Mouse (Mus musculus) testis, adult 2 months (tissue): ENCODE measurements around the gene Reep1. TPM values are rescaled to one million over a fixed set of nuclear protein-coding genes. Genes with fewer than 3 reads are reported as not detected.

Experiments used
- H3K27ac ChIP-seq: fragments of 200-500 bp; 2 replicates; pipeline ENCODE4 v1.5.1; 2012; ENCODE audit warnings: low read depth, low read length; ENCODE audit not compliant: control insufficient read depth, insufficient read depth
- H3K27me3 ChIP-seq: fragments of 200-500 bp; 2 replicates; pipeline ENCODE4 v1.6.1; 2012; ENCODE audit warnings: mild to moderate bottlenecking, low read length, moderate library complexity; ENCODE audit not compliant: control insufficient read depth, insufficient read depth
- H3K36me3 ChIP-seq: fragments of 200-500 bp; 2 replicates; pipeline ENCODE4 v1.6.1; 2012; ENCODE audit warnings: mild to moderate bottlenecking, low read length; ENCODE audit not compliant: control insufficient read depth, insufficient read depth
- H3K4me1 ChIP-seq: fragments of 200-500 bp; 2 replicates; pipeline ENCODE4 v1.6.1; 2012; ENCODE audit warnings: low read length; ENCODE audit not compliant: control insufficient read depth, insufficient read depth
- H3K4me3 ChIP-seq: fragments of 200-500 bp; 2 replicates; pipeline ENCODE4 v1.5.1; 2012; ENCODE audit warnings: low read depth, mild to moderate bottlenecking, low read length, moderate library complexity, mixed read lengths; ENCODE audit not compliant: control insufficient read depth
- CTCF ChIP-seq: fragments of 200-500 bp; IDR thresholded peaks from 2 replicates; pipeline ENCODE4 v1.5.1; 2012; ENCODE audit warnings: low read depth, mild to moderate bottlenecking, inconsistent platforms, low read length, moderate library complexity; ENCODE audit not compliant: control insufficient read depth, insufficient read depth, insufficient replicate concordance
- POLR2A ChIP-seq: fragments of 200-500 bp; IDR thresholded peaks from 2 replicates; pipeline ENCODE4 v1.6.1; 2012; ENCODE audit warnings: low read depth, mild to moderate bottlenecking, inconsistent platforms, low read length, moderate library complexity; ENCODE audit not compliant: control insufficient read depth
- polyA plus RNA-seq: library from polyadenylated mRNA; depleted of rRNA; stranded (reverse); fragments of >200 nt; gene quantifications from 2 replicates; pipeline ENCODE4 v1.2.3, GENCODE M21; 2012

Gene Reep1
- polyA plus RNA-seq, 1 experiment = 34.3 TPM

- TF ChIP-seq POLR2A (no peak), CTCF (no peak)
- Histone ChIP-seq H3K4me1 (no peaks in the 10 kb centered on the region), H3K27me3 (no peaks in the 10 kb centered on the region), H3K4me3 (no peak overlapping the region), H3K27ac (no peak overlapping the region), H3K36me3 (no peaks in the 10 kb centered on the region)
Measured at GRCm38 (mm10) chr6:71737202-71737601, 29.8 kb downstream of the Reep1 start.

GRCm38 (mm10) chr6:71738611-71739010 is 31.2 kb downstream of the Reep1 start:
- Histone ChIP-seq H3K36me3 (no peaks in the 10 kb centered on the region), H3K4me3 (no peak overlapping the region), H3K27ac (no peak overlapping the region), H3K27me3 (no peaks in the 10 kb centered on the region), H3K4me1 (no peaks in the 10 kb centered on the region)
- TF ChIP-seq POLR2A (no peak), CTCF (no peak)

DNA sequence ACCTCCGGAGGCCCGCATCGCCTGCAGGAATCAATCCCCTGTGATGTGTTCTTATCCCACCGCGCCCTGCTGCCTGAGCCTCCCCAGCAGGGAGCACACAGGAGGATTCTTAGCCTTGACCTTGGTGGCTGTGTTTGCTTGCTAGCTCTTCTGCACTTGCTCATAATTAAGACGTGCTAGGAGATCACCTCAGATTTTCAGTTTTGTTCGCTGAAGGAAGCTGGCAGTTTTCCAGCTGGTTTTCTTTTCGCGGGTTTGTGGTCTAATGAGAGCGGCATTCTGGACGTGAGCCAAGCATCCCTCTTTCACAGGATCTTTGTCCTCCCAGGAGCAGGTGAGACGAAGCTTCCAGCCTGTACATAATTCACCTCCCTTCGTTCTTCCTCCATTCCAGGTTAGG is 33.6 kb downstream of the Reep1 start:
- no peak for TF ChIP-seq POLR2A
- no peak for TF ChIP-seq CTCF
- no peak overlapping the region for H3K27ac ChIP-seq
- no peaks in the 10 kb centered on the region for H3K27me3 ChIP-seq
- H3K4me1 ChIP-seq = no peaks in the 10 kb centered on the region
- H3K4me3 ChIP-seq = no peak overlapping the region
- H3K36me3 ChIP-seq = no peaks in the 10 kb centered on the region

DNA sequence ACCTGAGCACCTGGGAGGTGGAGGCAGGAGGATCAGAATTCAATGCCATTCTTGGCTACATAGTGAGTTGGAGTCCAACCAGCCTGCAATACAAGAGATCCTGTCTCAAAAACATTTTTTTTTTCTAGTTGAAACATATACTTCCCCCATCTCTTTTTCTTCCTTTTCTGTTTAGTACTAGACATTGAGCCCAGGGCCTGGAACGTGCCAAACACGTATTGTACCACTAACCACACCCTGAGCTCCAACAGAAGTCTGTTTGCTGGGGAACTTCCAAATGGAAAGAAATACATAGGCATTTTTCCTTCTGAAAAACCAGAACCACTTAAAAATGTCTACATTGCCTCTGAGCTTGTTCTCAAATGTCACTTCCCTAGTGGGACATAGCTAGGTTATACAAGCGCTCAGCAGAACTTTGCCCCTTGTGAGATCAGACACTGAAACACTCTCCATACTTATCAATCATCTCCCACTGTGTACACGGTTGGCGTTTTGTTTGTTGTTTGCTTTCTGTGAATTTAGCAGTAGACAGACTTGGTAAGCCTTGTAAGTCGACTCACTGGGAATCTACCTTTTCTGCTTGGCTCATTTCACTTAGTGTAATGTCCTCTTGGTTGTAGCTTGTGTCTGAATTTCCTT is 34.8 kb downstream of the Reep1 start:
- H3K27ac ChIP-seq = no peak overlapping the region
- TF ChIP-seq CTCF = no peak
- TF ChIP-seq POLR2A = no peak

DNA sequence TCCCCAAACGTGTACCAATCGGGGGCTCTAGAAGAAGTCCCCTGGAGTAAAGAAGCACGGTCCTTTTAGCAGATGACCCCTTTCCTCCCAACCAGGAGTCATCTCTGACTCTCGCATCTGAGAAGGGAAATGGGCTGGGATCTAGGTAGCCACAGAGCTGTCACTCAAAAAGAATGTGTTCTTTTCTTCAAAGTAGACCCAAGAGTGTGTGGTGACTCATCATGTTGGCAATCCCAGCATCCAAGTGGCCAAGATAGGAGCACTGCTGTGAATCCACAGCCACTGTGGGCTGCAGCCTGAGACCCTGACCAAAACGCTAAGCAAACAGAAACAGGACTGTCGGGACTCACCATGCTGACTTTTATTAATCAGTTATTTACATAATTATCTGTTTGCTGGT is 37.6 kb downstream of the Reep1 start:
- H3K4me1 ChIP-seq = peaks cover 2% of the 10 kb centered on the region; the same call in 1 of the 2 replicates
- H3K27ac ChIP-seq = no peak overlapping the region
- no peaks in the 10 kb centered on the region for H3K36me3 ChIP-seq
- TF ChIP-seq POLR2A (no peak), CTCF (no peak)
- no peaks in the 10 kb centered on the region for H3K27me3 ChIP-seq
- H3K4me3 ChIP-seq = no peak overlapping the region

More for the DNA sequence above, 34.8 kb downstream of the Reep1 start:
- no peaks in the 10 kb centered on the region for H3K27me3 ChIP-seq
- no peak overlapping the region for H3K4me3 ChIP-seq
- no peaks in the 10 kb centered on the region for H3K4me1 ChIP-seq
- no peaks in the 10 kb centered on the region for H3K36me3 ChIP-seq

GRCm38 (mm10) chr6:71745482-71746234 is 38.3 kb downstream of the Reep1 start:
- Histone ChIP-seq H3K4me3 (no peak overlapping the region), H3K27me3 (no peaks in the 10 kb centered on the region), H3K4me1 (peaks cover 2% of the 10 kb centered on the region; the same call in 1 of the 2 replicates), H3K36me3 (no peaks in the 10 kb centered on the region), H3K27ac (no peak overlapping the region)
- no peak for TF ChIP-seq CTCF
- no peak for TF ChIP-seq POLR2A

DNA sequence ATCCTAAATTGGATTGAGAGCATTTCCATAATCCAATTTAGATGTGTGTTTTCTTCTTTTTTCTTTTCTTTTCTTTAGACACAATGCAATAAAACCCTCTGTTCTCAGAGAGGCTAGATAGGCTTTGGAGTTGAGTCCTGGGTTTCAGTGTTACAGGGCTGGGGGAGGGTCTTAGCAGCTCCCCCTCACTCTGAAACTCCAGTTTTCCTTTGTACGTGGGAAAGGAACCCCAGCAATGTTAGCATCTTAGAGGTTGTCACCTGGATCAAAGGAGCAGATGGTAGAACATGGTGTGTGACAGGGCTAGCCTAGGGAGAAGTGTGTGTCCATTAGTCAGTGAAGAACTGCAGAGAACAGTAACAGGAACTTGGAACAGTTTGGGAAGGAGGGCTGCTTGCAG is 38.9 kb downstream of the Reep1 start:
- H3K27me3 ChIP-seq = no peaks in the 10 kb centered on the region
- H3K27ac ChIP-seq = no peak overlapping the region
- no peak overlapping the region for H3K4me3 ChIP-seq
- no peaks in the 10 kb centered on the region for H3K36me3 ChIP-seq
- no peak for TF ChIP-seq POLR2A
- peaks cover 2% of the 10 kb centered on the region; the same call in 1 of the 2 replicates for H3K4me1 ChIP-seq
